Mouse (Mus musculus) 416B (cell line): ENCODE measurements around the gene Tnni3k.
A peak's percentile ranks its signal among the peaks of the same experiment; 100 is the strongest.

ENCODE experiments used
- DNase-seq: peaks from one replicate; pipeline ENCODE4 v3.0.0; 2011; ENCODE audit warnings: low read depth

Gene Tnni3k

DNA sequence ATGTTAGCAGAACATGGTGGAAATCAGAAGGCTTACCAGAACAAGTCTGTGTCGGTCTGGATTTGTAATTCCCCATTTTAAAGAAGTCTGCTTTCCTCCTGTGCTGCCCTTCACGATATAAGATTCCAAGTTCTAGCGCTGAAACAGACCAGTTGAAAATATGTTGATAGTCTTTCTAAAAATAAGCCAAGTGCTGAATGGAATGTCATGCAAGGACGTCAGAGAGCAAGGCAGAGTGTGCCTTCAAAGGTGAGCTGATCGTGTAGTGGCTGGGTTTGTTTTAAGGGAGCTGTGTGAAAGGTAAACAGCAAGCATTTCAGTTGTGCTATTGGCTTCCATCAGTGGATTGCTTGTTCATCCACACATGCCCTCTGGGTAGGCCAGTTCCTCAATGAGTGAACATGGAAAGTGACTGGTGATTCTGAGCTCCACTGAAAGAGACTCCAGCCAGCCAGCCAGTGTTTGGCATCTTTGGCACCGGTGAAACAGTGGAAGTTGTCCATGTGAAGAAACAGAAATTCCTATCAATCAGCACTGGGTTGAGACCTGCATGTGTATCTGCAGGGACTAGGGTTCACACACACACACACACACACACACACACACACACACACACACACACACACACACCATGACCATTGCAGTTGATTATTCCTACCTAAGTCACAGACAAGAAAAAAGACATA, at the start of gene Tnni3k:
TSS of gene Tnni3k (minus strand) at position 177 of the 686 bp plus-strand sequence.
- no peak for DNase-seq

DNA sequence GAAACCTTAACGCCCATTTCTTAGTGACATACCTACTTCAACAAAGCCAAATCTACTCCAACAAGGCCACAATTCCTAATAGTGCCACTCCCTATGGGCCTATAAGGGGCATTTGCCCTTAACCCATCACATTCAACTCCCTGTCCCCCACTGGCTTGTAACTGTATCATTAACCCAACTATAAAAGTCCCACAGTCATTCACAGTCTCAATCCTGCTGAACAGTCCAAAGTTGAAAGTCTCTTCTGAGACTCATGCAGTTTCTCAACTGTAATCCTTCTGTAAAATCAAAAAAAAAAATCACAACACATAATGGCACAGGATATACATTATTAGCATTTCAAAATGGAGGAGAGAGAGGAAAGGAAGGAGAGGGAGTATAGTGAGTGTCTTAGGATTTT, 44.1 kb upstream of the Tnni3k start:
- no peak for DNase-seq

DNA sequence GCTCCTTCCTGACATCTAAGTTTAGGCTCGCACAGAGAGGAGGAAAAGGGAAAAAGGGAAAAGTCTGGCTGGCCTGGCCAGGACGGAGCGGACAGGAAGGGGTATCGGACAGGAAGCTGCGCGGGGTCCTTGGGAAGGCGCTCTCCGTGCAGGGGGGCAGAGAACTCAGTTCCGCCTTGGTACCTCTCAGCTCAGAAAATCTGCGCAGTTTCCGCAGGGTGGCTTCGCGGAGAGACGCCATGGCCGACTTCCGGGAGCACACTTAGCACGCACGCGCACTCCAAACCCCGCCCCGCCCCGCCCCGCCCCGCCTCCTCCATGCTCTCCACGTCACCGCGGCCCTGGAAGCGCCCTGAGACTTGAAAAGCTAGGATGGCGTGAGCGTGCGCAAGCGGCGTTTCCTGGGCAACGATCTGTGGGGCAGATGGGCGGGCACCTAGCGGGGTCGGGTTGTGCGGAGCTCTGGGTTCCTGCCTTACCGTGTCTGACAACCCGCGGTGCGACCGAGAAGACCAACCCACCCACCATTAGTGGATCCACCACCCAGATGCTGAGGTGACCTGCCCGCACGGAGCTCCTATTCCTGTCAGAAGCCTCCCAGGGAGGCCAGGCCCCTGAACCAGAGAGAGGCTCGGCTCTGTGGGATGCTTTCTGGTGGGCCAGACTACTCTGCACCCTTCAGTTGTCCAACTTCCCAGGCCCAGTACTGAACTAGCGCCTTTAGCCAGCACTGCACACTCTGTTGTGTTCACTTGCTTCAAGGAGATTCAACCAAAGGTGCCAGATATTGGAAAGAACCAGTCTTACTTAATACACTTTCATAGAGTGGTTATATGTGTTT, 38.1 kb upstream of the Tnni3k start, which contains the start of the genes Fpgt and Lrriq3:
TSS of gene Fpgt (minus strand) at position 288 of the 841 bp plus-strand sequence.
TSS of gene Lrriq3 (plus strand) at position 319 of the 841 bp plus-strand sequence.
- DNase-seq: peak; percentile 96

DNA sequence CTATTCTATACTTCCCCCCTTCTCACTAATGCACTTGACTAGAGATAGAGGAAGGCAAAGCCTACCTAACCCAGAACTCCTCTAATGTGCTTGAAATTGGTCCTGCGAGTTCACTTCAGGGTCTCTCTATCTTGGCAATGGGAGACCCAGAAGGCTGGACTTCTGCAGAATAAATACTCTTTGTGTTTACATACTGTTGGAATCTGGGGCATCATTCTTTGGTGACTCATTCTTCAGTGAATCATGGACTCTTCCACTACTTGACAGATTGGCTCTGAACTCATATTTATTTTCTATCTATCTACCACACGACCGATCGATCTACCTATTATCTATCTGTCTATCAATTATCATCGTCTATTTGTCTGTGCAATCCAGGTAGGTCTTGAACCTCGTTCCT, 36.9 kb upstream of the Tnni3k start:
- DNase-seq: peak; percentile 9

DNA sequence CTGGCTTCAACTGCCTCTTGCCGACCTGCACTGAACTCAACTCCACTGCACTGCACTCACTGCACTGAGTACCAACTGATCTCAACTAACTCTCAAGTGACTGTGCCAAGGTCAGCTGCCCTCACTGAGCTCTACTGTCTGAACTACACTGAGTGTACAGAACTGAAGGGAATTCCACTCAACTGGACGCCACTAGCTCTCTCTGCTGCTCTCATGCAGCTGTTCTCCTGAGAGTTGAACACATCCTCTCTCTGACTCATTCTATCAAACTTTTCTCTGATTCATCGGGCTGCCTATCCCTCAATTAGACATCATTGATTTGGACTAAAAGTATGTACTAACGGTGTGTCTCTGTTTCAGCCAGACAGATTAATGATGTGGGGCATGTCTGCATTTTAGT, 22.7 kb upstream of the Tnni3k start:
- no peak for DNase-seq

DNA sequence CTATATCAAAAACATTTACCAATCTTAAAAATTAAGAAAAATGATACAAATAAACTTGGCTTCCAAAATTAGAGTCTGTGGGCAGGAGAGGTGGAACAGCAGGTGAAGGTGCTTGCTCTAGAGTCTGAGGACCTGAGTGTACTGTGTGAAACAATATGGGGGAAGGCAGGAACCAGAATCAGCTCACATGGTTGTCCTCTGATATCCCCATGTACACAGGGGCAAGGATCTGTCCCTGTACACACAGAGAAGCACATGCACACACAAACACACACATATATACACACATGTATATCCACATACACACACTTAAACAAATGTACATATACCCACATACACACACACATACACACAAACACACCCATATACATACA, 4.2 kb upstream of the Tnni3k start:
- DNase-seq: no peak

DNA sequence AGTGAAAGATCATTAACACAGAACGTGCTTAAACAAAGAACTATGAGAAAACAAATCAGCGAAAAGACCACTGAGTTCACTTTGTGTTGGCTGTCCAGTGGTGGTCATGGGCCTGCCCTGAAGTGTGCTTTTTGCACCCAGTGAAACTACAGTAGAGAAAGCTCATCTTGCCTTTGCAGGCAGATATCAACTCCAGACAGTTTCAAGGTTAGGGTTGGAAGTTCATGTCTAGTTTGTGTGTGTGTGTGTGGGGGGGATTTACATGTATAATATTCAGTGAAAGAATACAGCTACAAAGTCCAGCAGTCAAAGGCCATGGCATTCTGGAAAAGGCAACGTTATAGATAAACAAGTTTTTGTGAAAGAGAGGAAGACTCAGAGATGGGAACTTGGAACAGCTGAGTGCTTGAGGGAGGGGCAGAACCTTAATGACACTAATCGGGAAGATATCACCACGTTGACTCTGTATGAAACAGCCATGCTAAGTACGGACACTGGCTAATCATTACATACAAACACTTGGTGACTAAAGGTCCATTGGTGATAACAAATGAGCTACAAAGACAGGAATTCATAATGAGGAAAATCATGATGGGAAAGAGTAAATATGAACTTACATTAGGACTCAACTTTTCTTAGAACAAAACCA, 3.7 kb upstream of the Tnni3k start:
- DNase-seq: no peak

DNA sequence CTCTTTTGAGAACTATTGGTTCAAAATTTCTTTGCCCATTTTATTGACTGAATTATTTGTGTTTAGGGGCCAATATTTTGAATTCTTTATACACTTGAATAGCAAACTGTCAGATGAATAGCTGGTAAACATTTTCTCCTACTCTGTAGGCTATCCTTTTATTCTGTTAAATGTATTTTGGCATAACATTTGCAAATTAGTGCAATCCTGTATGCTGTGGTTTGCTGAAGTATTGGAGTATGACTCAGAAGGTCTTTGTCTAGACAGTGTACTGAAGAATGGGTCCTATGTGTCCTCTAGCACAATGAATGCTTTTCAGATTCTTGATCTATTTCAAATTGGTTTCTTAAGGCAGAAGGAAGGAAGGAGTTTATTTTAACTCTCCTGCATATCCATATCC, 2.4 kb upstream of the Tnni3k start:
- no peak for DNase-seq

DNA sequence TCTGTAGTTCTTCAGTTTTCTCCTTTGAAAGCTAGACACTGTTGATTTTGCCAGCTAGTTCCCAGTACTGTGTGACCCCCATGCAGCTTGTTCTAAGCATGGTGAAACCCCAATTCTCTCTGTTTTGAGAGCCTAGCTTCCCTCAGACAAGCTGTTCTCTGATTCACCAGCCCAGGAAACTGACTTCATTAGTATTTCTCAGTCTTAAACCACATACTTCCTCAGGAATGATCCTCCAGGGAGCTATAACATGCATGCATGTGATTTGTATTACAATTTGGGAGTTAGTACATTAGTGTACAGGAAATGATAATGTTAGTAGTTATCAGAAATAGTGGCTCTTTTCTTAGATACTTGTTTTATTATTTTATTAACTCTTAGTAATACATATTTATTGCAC, 1.4 kb upstream of the Tnni3k start:
- DNase-seq: peak; percentile 18

DNA sequence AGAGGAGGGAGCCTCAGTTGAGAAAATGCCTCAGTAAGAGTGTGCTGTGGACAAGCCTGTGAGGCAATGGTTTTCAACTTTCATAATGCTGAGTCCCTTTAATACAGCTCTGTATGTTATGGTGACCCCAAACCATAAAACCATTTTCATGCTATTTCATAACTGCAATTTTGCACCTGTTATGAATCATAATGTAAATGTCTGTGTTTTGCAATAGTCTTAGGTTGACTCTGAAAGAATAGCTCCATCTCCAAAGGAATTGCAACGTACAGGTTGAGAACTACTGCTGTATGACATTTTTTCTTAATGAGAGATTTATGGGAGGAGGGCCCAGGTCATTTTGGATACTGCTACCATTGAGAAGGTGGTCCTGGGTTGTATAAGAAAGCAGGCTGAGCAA, 2.0 kb downstream of the Tnni3k start:
- DNase-seq: peak; percentile 1

DNA sequence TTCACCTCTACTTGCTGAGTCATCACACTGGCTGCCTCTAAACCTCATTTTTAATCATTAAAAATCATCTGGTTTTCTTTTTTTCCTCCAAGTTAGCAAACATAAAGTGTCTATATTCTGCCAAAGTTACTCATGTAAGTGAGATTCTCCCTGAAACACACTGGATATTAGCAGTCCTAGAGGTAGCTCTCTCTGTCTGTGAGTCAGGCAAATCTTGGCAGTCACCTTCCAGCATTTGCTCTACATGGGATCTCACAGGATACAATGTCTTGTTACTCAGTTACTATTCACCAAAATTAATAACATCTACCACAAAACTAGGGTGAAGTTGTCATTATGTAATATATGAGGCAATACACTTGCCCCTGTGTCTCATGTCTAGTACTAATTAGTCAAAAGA, 3.2 kb downstream of the Tnni3k start:
- no peak for DNase-seq

DNA sequence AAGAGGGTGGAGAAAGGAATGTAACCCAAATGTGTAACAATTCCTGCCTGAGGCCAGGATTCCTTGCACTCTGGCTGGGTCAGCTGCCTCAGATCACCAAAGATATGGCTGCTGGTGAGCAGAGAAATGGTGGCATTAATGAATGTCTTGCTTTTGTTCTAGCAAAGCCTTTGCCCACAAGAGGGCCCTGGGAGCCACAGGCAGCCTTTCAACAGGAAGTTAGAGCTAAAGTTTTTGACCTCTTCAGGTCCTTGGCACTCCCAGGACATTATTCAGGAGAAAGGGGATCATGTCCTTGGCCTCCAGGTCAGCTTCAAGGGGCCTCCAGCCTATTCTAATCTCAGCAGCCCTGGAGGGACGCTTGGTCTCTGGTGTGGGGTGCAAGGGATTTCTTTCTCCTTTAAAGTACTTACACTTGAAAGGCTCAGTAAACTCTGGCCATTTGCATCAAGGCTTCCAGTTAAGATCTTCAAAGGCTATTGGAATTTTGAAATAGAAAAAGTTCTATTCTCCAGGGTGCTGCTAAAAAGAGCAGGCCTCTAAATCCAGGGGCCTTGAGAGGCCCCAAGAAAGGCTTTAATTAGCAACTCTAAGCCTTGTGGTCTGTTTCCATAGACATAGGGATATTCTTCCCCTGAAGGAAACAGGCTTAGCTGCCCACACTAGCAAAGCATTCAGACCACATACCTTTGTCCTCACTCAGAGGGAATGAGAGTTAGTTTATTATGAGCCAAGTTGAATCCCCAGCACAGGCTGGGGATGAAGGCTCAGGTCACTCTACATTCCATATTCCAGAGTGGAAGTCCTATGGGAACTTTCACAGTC, 16.0 kb downstream of the Tnni3k start:
- DNase-seq: no peak

DNA sequence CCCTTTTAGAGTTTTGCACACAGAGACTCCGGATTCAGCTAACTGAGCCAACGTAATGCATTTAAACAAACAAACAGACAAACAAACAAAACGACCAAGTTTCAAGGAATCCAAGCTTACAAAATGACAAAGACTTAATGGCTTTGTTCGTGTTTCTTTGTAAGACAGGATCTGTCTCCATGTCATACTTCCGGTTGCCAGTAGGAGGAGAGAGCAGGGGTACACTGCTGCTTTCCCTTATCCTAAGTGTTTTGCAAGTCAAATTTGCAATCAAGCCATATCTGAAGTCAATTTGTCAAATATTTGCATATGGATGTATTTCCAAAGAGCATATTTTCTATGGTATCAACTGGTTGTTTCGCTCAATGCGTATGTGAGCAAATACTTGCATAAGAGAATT, 20.9 kb downstream of the Tnni3k start:
- no peak for DNase-seq

DNA sequence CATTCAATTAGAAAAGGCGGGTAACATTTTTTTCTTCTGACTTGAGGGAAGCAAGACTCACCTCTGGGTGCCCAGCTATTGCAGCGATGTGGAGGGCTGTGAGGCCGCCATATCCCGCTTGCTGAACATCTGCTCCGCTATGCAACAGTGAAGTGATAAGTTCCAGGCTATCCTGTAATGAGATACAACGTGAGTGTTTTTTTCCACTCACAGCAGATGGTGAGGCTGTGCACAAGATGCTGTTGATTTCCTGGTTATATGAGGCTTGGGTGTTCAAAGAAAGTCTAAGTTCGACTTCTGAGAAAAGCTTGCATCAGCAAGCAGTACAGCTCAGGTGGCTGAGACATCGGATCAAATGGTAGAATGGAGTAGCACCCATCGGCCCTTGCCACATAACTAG, 25.0 kb downstream of the Tnni3k start:
- DNase-seq: no peak

DNA sequence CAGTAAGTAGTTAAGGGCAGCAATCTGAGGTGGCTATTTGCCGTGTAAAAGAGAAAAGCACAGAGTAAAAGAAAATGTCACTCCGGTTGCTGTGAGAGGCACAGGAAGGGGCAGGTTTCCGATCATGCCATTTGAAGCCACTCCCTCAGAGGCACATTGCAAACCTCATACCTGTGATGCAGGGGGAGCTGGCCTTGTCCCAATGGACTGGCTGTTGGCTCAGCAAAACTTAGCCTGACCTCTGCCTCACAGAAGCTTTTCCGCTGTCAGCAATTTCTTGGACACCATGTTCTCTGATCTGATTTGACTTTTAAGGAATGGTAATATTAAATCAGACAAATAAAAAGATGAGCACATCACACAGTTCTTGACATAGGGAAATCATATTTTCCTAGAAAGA, 52.4 kb downstream of the Tnni3k start:
- DNase-seq: no peak

DNA sequence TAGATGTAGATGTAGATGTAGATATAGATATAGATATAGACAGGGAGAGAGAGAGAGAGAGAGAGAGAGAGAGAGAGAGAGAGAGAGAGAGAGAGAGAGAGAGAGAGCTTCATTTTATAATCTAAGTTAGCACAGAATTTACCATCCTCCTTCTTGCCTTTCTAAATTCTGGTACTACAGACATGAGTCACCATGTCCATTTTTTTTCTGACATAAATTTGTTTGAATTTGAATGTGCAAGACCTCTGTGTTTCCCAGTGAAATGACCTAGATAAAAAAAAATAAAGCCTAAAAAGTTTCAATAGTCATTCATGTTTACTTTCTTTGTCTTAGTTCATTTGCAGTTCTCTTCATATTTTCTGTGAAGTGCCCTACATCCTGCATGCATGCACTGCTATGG, 54.2 kb downstream of the Tnni3k start:
- no peak for DNase-seq

DNA sequence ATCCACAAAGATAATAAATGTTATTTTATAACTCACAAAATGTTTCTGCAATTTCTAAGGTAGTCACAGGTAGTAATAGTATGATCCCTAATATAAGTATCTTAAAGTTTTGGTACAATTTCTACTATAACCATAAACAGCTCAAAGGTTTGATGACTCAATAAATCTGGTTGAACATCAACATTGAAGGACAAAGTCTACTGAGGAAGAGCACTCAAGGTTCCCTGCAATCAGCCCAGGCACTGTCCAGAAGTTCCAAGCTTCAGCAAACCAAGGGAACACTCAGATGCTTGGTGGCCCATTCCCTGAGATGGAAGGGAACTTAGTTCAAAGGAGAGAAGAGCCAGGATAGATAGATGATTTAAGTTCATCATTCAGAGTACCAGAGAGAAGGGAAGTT, 62.5 kb downstream of the Tnni3k start:
- no peak for DNase-seq

DNA sequence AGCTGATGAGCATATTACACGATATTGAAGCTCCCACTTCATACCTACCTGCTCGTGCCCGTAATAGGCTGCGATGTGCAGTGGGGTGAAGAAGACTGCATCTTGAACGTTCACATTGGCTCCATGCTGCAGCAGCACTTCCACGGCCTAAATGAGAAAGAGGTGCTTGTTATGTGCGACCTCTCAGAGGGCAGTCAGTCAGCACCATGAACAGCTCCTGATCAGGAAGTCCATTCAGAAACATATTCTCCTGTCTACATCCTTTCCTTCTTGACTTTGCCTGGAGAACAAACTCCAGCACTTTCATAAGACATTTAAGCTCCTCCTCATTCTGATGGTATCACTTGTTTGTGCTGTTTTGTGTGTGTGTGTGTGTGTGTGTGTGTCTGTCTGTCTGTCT, 76.1 kb downstream of the Tnni3k start:
- peak; percentile 8 for DNase-seq

DNA sequence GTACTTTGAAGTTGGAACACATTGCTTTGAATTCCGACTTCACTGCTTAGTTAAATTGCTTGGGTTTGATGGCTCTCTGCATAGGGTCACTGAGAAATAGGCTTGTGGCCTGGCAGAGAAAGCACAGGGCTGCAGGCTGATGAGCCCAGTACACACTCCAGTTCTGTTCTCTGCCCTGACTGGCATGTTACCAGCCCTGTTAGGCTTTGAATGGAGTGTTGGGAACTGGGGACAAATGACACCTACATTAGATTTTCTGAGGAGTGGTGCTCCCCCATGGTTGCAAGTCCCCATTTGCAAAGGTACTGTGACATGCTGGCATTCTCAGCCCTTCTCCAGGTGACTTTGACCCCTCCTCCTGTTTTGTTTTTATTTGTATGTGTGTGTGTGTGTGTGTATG, 83.6 kb downstream of the Tnni3k start:
- no peak for DNase-seq

DNA sequence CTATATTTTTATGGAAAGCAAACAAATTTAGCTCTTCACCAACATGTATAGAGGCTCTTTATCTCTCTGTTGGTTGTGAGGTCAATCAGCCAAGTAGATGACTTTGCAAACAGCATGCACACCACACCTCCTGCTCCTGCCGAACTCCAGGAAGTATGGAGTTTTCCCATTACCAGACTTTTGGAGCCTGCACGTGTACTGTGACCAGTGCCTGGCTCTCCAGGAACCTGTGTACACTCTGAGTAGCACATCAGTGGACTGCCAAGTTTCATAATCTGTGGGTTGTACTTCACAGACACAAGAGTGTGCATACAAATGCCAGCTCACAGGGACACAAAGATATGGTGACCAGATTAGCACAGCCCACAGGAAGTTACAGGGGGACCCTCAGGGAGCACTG, 84.2 kb downstream of the Tnni3k start:
- no peak for DNase-seq

DNA sequence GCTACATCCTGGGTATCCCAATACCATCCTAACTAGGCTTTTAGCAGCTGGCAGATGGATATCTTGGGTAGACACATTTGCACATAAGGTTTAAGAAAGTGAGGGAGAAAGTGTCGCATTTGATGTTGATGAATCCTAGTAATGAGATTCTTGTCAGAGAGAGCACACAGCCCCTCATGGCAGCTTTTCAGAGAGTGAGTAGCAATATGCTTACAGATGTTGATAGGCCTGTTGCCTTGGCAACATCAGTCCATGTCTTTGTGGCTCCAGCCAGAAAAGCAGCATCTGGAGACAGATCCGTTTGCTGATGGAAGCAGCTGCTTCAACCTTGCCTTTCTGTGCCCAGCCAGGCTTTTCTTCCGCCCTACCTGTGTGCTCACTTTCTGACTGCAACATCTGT, 93.9 kb downstream of the Tnni3k start:
- no peak for DNase-seq

DNA sequence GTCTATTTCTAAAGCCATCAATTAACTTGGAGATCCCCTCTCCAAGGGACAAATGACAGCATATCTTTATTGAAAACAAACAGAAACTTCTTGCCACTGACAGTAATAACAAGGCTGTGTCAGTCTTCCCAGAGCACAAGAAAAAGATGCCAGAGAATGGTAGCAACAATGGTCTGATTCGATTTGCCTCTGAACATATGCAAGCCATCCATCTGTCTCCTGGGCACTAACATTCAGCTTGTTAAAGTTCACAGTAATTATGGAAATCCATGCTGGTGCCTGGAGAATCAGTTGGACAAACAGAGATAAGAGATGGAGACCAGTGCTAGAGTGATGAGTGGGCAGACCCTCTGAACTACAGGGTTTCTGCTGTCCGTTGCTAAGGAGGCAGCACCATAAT, 102.1 kb downstream of the Tnni3k start:
- no peak for DNase-seq
